Mouse (Mus musculus): ENCODE measurements around the gene Vcl. TPM values are rescaled to one million over a fixed set of nuclear protein-coding genes. Genes with fewer than 3 reads are reported as not detected.

Vcl gene
- total and polyA plus RNA-seq, 3 experiments: 62.4 to 103 (median 102) TPM

DNA sequence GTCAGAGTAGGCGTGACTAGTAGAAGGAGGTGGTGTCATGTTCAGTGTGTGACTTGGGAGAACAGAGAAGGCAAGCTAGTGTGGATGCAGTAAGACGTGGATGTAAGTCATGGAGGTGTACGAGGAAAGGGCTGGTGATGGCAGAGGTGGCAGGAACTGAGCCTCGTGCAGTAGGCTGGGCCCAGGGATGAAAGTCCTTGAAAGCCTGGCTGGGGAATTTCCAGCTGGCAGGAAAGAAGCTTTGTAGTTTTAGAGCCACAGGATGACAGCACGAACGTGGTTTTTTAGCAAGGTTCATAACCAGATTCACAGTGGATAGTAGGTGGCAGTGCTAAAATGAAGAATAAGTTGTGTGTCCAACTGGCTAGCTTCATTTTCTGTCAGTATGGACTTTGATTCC, 41.2 kb downstream of the Vcl start:
- peaks cover 25% of the 10 kb centered on the region for H3K36me3 ChIP-seq (ENCODE audit: control insufficient read depth, insufficient read depth, low read length)
- no peaks in the 10 kb centered on the region for H3K27me3 ChIP-seq (ENCODE audit: control insufficient read depth, insufficient read depth, low read length)
- peaks cover 7% of the 10 kb centered on the region for H3K79me2 ChIP-seq (replicated peaks; ENCODE audit: control insufficient read depth, insufficient read depth, low read length)
- TF ChIP-seq EP300 (IDR thresholded peaks at IDR 0.05; ENCODE audit: insufficient read depth, low read depth, low read length) (no peak), POLR2A (IDR thresholded peaks at IDR 0.05; ENCODE audit: insufficient read depth, low read depth, low read length) (no peak), CTCF (IDR thresholded peaks at IDR 0.05) (no peak)
- no peak overlapping the region for H3K4me3 ChIP-seq
- peaks cover 7% of the 10 kb centered on the region for H3K4me1 ChIP-seq (ENCODE audit: control insufficient read depth, insufficient read depth, low read length)
- intact Hi-C loops (cut with DNase I): no loop called here
- H3K9ac ChIP-seq (ENCODE audit: low read depth, low read length): no peak overlapping the region
- peak in 1 of 2 experiments; percentile 23 for DNase-seq
- peak overlapping the region; percentile 13; the same call in 1 of the 2 replicates for H3K27ac ChIP-seq
- 17% methylated on average over 6 of the region's 6 CpGs for WGBS

- 57% methylated on average over 9 of the region's 9 CpGs for WGBS
These were observed 41.7 kb downstream of the Vcl start for GRCm38 (mm10) chr14:20970927-20971326.

GRCm38 (mm10) chr14:20973821-20974220, 44.6 kb downstream of the Vcl start:
- Histone ChIP-seq H3K9ac (ENCODE audit: low read depth, low read length) (no peak overlapping the region), H3K36me3 (ENCODE audit: control insufficient read depth, insufficient read depth, low read length) (peaks cover 32% of the 10 kb centered on the region), H3K4me3 (no peak overlapping the region), H3K27me3 (ENCODE audit: control insufficient read depth, insufficient read depth, low read length) (no peaks in the 10 kb centered on the region), H3K79me2 (replicated peaks; ENCODE audit: control insufficient read depth, insufficient read depth, low read length) (peaks cover 4% of the 10 kb centered on the region), H3K4me1 (ENCODE audit: control insufficient read depth, insufficient read depth, low read length) (peaks cover 11% of the 10 kb centered on the region), H3K27ac (no peak overlapping the region)
- TF ChIP-seq POLR2A (IDR thresholded peaks at IDR 0.05; ENCODE audit: insufficient read depth, low read depth, low read length) (no peak), CTCF (IDR thresholded peaks at IDR 0.05) (no peak), EP300 (IDR thresholded peaks at IDR 0.05; ENCODE audit: insufficient read depth, low read depth, low read length) (no peak)
- intact Hi-C loops (cut with DNase I): no loop called here
- DNase-seq: no peak

More at GRCm38 (mm10) chr14:20970927-20971326, 41.7 kb downstream of the Vcl start:
- no peak overlapping the region for H3K4me3 ChIP-seq
- peaks cover 25% of the 10 kb centered on the region for H3K36me3 ChIP-seq (ENCODE audit: control insufficient read depth, insufficient read depth, low read length)
- peaks cover 5% of the 10 kb centered on the region for H3K79me2 ChIP-seq (replicated peaks; ENCODE audit: control insufficient read depth, insufficient read depth, low read length)
- no peaks in the 10 kb centered on the region for H3K27me3 ChIP-seq (ENCODE audit: control insufficient read depth, insufficient read depth, low read length)
- DNase-seq: peak in 1 of 2 experiments; percentile 34
- H3K9ac ChIP-seq (ENCODE audit: low read depth, low read length): no peak overlapping the region
- peaks cover 7% of the 10 kb centered on the region for H3K4me1 ChIP-seq (ENCODE audit: control insufficient read depth, insufficient read depth, low read length)
- 0 out of 2 replicates have a peak, but pooled peaks have one; percentile 52 for TF ChIP-seq EP300 (IDR thresholded peaks at IDR 0.05; ENCODE audit: insufficient read depth, low read depth, low read length)
- TF ChIP-seq CTCF (IDR thresholded peaks at IDR 0.05): no peak
- peak overlapping the region; percentile 13; the same call in 1 of the 2 replicates for H3K27ac ChIP-seq
- intact Hi-C loops (cut with DNase I): no loop called here

DNA sequence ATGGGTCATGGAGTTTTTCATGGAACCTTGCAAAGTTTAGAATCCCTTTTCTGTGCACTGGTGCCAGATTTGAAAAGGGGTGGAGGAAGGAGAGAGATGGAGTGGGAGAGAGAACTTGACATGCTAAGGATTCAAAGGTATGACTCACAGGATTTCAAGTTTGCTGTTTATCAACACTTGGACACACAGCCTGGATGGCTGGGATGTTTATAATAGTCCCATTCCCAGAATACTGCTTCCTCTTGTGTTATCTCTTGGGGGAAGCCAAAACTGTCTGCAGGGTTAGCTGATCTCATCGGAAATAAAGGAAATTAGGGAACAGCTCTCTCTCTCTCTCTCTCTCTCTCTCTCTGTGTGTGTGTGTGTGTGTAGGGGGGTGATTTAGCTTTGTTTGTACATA, 47.5 kb downstream of the Vcl start:
- TF ChIP-seq EP300 (IDR thresholded peaks at IDR 0.05; ENCODE audit: insufficient read depth, low read depth, low read length) (no peak), CTCF (IDR thresholded peaks at IDR 0.05) (no peak), POLR2A (IDR thresholded peaks at IDR 0.05; ENCODE audit: insufficient read depth, low read depth, low read length) (no peak)
- no peak for DNase-seq
- H3K36me3 ChIP-seq (ENCODE audit: control insufficient read depth, insufficient read depth, low read length): peaks cover 23% of the 10 kb centered on the region
- H3K79me2 ChIP-seq (replicated peaks; ENCODE audit: control insufficient read depth, insufficient read depth, low read length): peaks cover 5% of the 10 kb centered on the region
- intact Hi-C loops (cut with DNase I): no loop called here
- H3K27ac ChIP-seq: no peak overlapping the region
- H3K9ac ChIP-seq (ENCODE audit: low read depth, low read length): no peak overlapping the region
- WGBS: 10% methylated on average over 1 of the region's 1 CpGs
- no peak overlapping the region for H3K4me3 ChIP-seq
- H3K4me1 ChIP-seq (ENCODE audit: control insufficient read depth, insufficient read depth, low read length): peaks cover 7% of the 10 kb centered on the region
- H3K27me3 ChIP-seq (ENCODE audit: control insufficient read depth, insufficient read depth, low read length): no peaks in the 10 kb centered on the region

DNA sequence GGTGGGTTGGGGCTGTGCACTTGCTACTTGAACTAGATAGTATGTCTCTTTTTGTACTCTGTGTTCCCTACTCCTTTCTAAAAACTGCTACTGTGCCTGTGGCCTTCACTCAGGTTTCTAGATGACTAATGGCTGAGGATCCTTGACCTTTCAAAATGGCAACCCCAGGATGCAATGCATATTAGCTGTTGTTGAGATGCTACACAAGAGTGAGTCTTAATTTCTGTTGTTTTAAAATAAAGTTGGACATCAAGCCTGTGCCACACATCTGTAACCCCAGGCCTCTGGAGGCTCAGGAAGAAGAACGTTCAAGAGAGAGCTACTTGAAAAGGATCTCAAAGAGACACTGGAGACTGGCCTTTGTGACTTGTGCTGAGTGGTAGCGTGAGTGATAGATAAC, 48.5 kb downstream of the Vcl start:
- H3K4me3 ChIP-seq: no peak overlapping the region
- TF ChIP-seq POLR2A (IDR thresholded peaks at IDR 0.05; ENCODE audit: insufficient read depth, low read depth, low read length): no peak
- TF ChIP-seq CTCF (IDR thresholded peaks at IDR 0.05): no peak
- TF ChIP-seq EP300 (IDR thresholded peaks at IDR 0.05; ENCODE audit: insufficient read depth, low read depth, low read length): no peak
- H3K9ac ChIP-seq (ENCODE audit: low read depth, low read length): no peak overlapping the region
- H3K79me2 ChIP-seq (replicated peaks; ENCODE audit: control insufficient read depth, insufficient read depth, low read length): peaks cover 5% of the 10 kb centered on the region
- peaks cover 7% of the 10 kb centered on the region for H3K4me1 ChIP-seq (ENCODE audit: control insufficient read depth, insufficient read depth, low read length)
- no peaks in the 10 kb centered on the region for H3K27me3 ChIP-seq (ENCODE audit: control insufficient read depth, insufficient read depth, low read length)
- no peak for DNase-seq
- intact Hi-C loops (cut with DNase I): no loop called here
- WGBS: 46% methylated on average over 2 of the region's 2 CpGs
- H3K36me3 ChIP-seq (ENCODE audit: control insufficient read depth, insufficient read depth, low read length): peaks cover 25% of the 10 kb centered on the region
- H3K27ac ChIP-seq: no peak overlapping the region

DNA sequence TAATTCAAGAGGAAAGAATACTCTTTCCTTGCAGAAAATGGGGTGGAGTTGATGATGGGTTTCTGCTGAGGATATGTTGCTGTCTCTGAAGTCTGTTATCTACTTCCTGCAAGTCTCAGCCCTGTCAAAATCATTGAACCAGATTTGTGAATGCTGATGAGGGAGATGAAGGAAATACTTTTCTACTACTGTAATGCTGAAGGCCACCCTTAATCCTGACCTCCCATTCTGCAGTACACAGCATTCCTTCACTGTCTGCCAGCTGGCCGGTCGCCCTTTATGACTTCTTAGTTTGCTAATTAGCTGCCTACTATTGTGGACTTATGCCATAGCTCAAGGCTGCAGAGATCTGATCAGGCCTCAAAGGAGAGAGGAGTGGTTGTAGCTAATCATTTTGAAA, 54.6 kb downstream of the Vcl start:
- TF ChIP-seq EP300 (IDR thresholded peaks at IDR 0.05; ENCODE audit: insufficient read depth, low read depth, low read length) (0 out of 2 replicates have a peak, but pooled peaks have one; percentile 51), POLR2A (IDR thresholded peaks at IDR 0.05; ENCODE audit: insufficient read depth, low read depth, low read length) (no peak)
- WGBS: 8% methylated on average over 2 of the region's 2 CpGs
- Histone ChIP-seq H3K27me3 (ENCODE audit: control insufficient read depth, insufficient read depth, low read length) (no peaks in the 10 kb centered on the region), H3K4me1 (ENCODE audit: control insufficient read depth, insufficient read depth, low read length) (peaks cover 5% of the 10 kb centered on the region), H3K79me2 (replicated peaks; ENCODE audit: control insufficient read depth, insufficient read depth, low read length) (peaks cover 3% of the 10 kb centered on the region), H3K36me3 (ENCODE audit: control insufficient read depth, insufficient read depth, low read length) (peaks cover 24% of the 10 kb centered on the region), H3K27ac (peak overlapping the region; percentile 27; the same call in 1 of the 2 replicates), H3K9ac (ENCODE audit: low read depth, low read length) (no peak overlapping the region), H3K4me3 (no peak overlapping the region)
- intact Hi-C loops (cut with DNase I): no loop called here
- peak; percentile 74 to 83 for DNase-seq

Measured in heart, adult 2 months (tissue).